Mouse (Mus musculus): ENCODE measurements around the gene Klhl22. TPM values are rescaled to one million over a fixed set of nuclear protein-coding genes. Genes with fewer than 3 reads are reported as not detected.

Klhl22 gene
- total and polyA plus RNA-seq, 3 experiments: not detected

DNA sequence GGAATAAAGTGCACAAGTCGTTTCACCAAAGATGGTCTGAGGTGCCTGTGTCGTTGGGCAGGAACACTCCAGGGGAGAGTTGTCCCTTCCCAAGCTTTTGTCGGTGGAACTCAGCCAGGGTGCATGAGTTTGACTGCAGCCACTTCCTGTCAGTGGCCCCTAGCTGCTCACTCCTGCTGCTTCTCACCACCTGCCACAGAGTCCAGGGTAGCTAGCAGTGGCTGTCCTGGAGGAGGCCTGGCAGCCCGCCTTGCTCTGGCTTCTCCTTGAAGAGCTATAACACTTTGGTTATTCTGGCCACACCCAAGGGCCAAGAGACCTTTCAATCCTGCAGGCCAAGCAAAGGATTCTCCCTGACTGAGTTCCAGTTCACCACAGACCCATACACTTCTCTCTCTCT is 23.3 kb upstream of the Klhl22 start:
- Histone ChIP-seq H3K9ac (ENCODE audit: insufficient read depth, low read depth) (no peak overlapping the region), H3K27ac (ENCODE audit: insufficient read depth, low read depth) (no peak overlapping the region), H3K27me3 (replicated peaks) (peaks cover 21% of the 10 kb centered on the region), H3K79me2 (replicated peaks; ENCODE audit: control insufficient read depth, extremely low read depth, insufficient read depth, poor library complexity, severe bottlenecking) (no peaks in the 10 kb centered on the region), H3K9me3 (replicated peaks; ENCODE audit: low read length) (no peaks in the 10 kb centered on the region), H3K4me1 (ENCODE audit: control insufficient read depth in 1 of 2, insufficient read depth in 2 of 2) (peaks cover 0 to 5% of the 10 kb centered on the region in 2 experiments; a peak in 2 of 4 replicates), H3K4me3 (replicated peaks in 1 of 3; ENCODE audit: low read depth in 2 of 3, low read length in 2 of 3, poor library complexity in 1 of 3) (no peak overlapping the region), H3K36me3 (replicated peaks in 1 of 2; ENCODE audit: control insufficient read depth in 1 of 2, insufficient read depth in 1 of 2, low read length in 1 of 2) (no peaks in the 10 kb centered on the region), H3K4me2 (ENCODE audit: insufficient read depth, low read depth, poor library complexity, severe bottlenecking) (no peak overlapping the region)
- DNase-seq (ENCODE audit: extremely low read depth): no peak
- TF ChIP-seq ZMIZ1 (IDR thresholded peaks at IDR 0.05; ENCODE audit: low read depth, low read length) (no peak), MAX (IDR thresholded peaks at IDR 0.05; ENCODE audit: low read length) (no peak), ZC3H11A (IDR thresholded peaks at IDR 0.05; ENCODE audit: low read depth, low read length) (no peak), MXI1 (IDR thresholded peaks at IDR 0.05; ENCODE audit: low read depth, low read length) (no peak), RAD21 (IDR thresholded peaks at IDR 0.05; ENCODE audit: low read depth, low read length) (no peak), KAT2A (IDR thresholded peaks at IDR 0.05; ENCODE audit: insufficient replicate concordance, low read length) (no peak), ETS1 (conservative IDR thresholded peaks at IDR 0.05; ENCODE audit: low read depth, low read length) (no peak), E2F4 (IDR thresholded peaks at IDR 0.05; ENCODE audit: insufficient replicate concordance, low read depth, low read length) (no peak), POLR2AphosphoS2 (IDR thresholded peaks at IDR 0.05; ENCODE audit: low read depth, low read length) (no peak), HCFC1 (IDR thresholded peaks at IDR 0.05; ENCODE audit: low read depth, low read length) (no peak), ELF1 (IDR thresholded peaks at IDR 0.05; ENCODE audit: low read depth, low read length) (no peak), USF1 (IDR thresholded peaks at IDR 0.05; ENCODE audit: low read depth, low read length) (no peak), MEF2A (IDR thresholded peaks at IDR 0.05; ENCODE audit: borderline replicate concordance, low read depth, low read length) (no peak), MAFK (IDR thresholded peaks at IDR 0.05; ENCODE audit: insufficient replicate concordance, low read length) (no peak), POLR2A (IDR thresholded peaks at IDR 0.05; ENCODE audit: low read depth, low read length) (no peak), USF2 (conservative IDR thresholded peaks at IDR 0.05; ENCODE audit: low read depth, low read length) (no peak), JUN (IDR thresholded peaks at IDR 0.05; ENCODE audit: insufficient read depth, low read depth, low read length) (no peak)
- dilution Hi-C loops (cut with MboI; ENCODE audit: extremely low pct_ligation_motif_present, extremely low pct_unique_long_range_greater_than_20kb, low sequenced_read_pairs) (no loop called here), in situ Hi-C loops (cut with MboI; ENCODE audit: low pct_ligation_motif_present, low pct_unique_long_range_greater_than_20kb, low sequenced_read_pairs) (loop anchor here (10.0 kb wide), 1 partner anchor 181 kb away; no protein-coding TSS in a partner anchor)

DNA sequence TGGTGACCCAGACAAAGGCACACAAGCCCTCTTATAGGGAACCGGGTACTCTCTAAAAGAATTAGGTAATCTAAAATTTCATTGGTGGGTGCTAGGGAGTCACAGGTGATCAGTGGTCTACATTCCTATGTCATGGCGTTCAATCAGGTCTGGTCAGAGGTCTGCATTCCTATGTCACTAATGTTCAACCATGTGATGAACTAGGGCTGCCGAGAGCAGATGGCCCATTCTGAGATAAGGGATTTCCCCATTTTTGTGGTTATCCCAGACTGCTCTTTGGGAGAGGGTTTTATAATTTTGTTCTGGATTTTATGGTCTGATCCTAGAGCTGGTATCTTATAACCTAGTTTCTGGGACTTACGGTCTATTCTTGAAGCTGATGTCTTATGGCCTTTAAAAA is 19.3 kb upstream of the Klhl22 start:
- in situ Hi-C loops (cut with MboI; ENCODE audit: low pct_ligation_motif_present, low pct_unique_long_range_greater_than_20kb, low sequenced_read_pairs): no loop called here
- DNase-seq (ENCODE audit: extremely low read depth): no peak
- Histone ChIP-seq H3K4me1 (ENCODE audit: control insufficient read depth in 1 of 2, insufficient read depth in 2 of 2) (peaks cover 0 to 5% of the 10 kb centered on the region in 2 experiments; a peak in 2 of 4 replicates), H3K27ac (ENCODE audit: insufficient read depth, low read depth) (no peak overlapping the region), H3K79me2 (replicated peaks; ENCODE audit: control insufficient read depth, extremely low read depth, insufficient read depth, poor library complexity, severe bottlenecking) (no peaks in the 10 kb centered on the region), H3K9ac (ENCODE audit: insufficient read depth, low read depth) (no peak overlapping the region), H3K36me3 (replicated peaks in 1 of 2; ENCODE audit: control insufficient read depth in 1 of 2, insufficient read depth in 1 of 2, low read length in 1 of 2) (no peaks in the 10 kb centered on the region), H3K9me3 (replicated peaks; ENCODE audit: low read length) (peaks cover 2% of the 10 kb centered on the region), H3K27me3 (replicated peaks) (peaks cover 25% of the 10 kb centered on the region), H3K4me3 (replicated peaks in 1 of 3; ENCODE audit: low read depth in 2 of 3, low read length in 2 of 3, poor library complexity in 1 of 3) (no peak overlapping the region), H3K4me2 (ENCODE audit: insufficient read depth, low read depth, poor library complexity, severe bottlenecking) (no peak overlapping the region)
- no peak for TF ChIP-seq HCFC1 (IDR thresholded peaks at IDR 0.05; ENCODE audit: low read depth, low read length)
- TF ChIP-seq CTCF (conservative IDR thresholded peaks at IDR 0.05 in 1 of 2, IDR thresholded peaks at IDR 0.05 in 1 of 2; ENCODE audit: low read depth in 2 of 2, low read length in 2 of 2): no peak
- TF ChIP-seq USF2 (conservative IDR thresholded peaks at IDR 0.05; ENCODE audit: low read depth, low read length): no peak
- TF ChIP-seq BHLHE40 (IDR thresholded peaks at IDR 0.05; ENCODE audit: low read depth, low read length): no peak
- TF ChIP-seq ELF1 (IDR thresholded peaks at IDR 0.05; ENCODE audit: low read depth, low read length): no peak
- TF ChIP-seq CHD2 (IDR thresholded peaks at IDR 0.05; ENCODE audit: low read length): no peak
- TF ChIP-seq CHD1 (IDR thresholded peaks at IDR 0.05; ENCODE audit: low read depth, low read length): no peak
- TF ChIP-seq MAX (IDR thresholded peaks at IDR 0.05; ENCODE audit: low read length): no peak
- TF ChIP-seq MAFK (IDR thresholded peaks at IDR 0.05; ENCODE audit: insufficient replicate concordance, low read length): no peak
- TF ChIP-seq POLR2A (IDR thresholded peaks at IDR 0.05; ENCODE audit: low read depth, low read length): no peak
- TF ChIP-seq ZC3H11A (IDR thresholded peaks at IDR 0.05; ENCODE audit: low read depth, low read length): no peak
- no peak for TF ChIP-seq EP300 (IDR thresholded peaks at IDR 0.05; ENCODE audit: low read length)
- TF ChIP-seq TCF12 (IDR thresholded peaks at IDR 0.05; ENCODE audit: low read depth, low read length): no peak
- no peak for TF ChIP-seq UBTF (IDR thresholded peaks at IDR 0.05; ENCODE audit: low read depth, low read length)
- TF ChIP-seq PAX5 (IDR thresholded peaks at IDR 0.05; ENCODE audit: low read length): no peak
- no peak for TF ChIP-seq USF1 (IDR thresholded peaks at IDR 0.05; ENCODE audit: low read depth, low read length)
- dilution Hi-C loops (cut with MboI; ENCODE audit: extremely low pct_ligation_motif_present, extremely low pct_unique_long_range_greater_than_20kb, low sequenced_read_pairs): no loop called here

Measured in CH12.LX (cell line).